Mouse (Mus musculus): Measurements from ENCODE around the gene March8. TPM values are rescaled to one million over a fixed set of nuclear protein-coding genes. Genes with fewer than 3 reads are reported as not detected.
A peak's percentile ranks its signal among the peaks of the same experiment; 100 is the strongest.

Gene March8
- polyA plus RNA-seq, 1 experiment from 2014 or later, result 58.7 TPM

DNA sequence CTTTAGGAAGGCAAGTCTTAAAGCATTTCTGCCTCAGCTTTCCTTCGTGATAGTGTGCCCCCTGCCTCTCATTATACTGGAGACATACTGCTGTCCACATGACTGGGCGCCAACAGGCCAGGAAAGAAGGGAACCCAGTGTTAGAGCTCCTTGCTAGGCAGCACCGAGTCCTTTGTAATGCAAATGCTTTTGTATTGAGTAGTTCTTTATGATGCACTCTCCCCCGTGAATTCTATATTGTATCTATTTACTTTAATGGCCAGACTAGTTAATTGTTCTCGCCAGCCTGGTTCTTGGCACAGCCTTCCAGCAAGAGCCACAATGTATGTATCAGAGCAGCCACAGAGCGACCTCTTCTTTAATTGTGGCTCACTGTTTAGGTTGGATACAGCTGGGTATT is 59.8 kb downstream of the March8 start:
- Histone ChIP-seq H3K4me3 (no peak overlapping the region), H3K4me1 (replicated peaks) (peaks cover 27% of the 10 kb centered on the region), H3K27me3 (no peaks in the 10 kb centered on the region), H3K27ac (replicated peaks) (peak overlapping the region; percentile 70), H3K4me2 (no peak overlapping the region), H3K9me3 (no peaks in the 10 kb centered on the region), H3K9ac (no peak overlapping the region), H3K36me3 (peaks cover 19% of the 10 kb centered on the region)
- WGBS, result 16% methylated on average over 6 of the region's 6 CpGs
- ATAC-seq (ENCODE audit: low read depth), result peak; percentile 82

GRCm38 (mm10) chr6:116398136-116398535 is 60.3 kb downstream of the March8 start:
- Histone ChIP-seq H3K36me3 (peaks cover 22% of the 10 kb centered on the region), H3K9ac (no peak overlapping the region), H3K27ac (replicated peaks) (peak overlapping the region; percentile 70), H3K9me3 (no peaks in the 10 kb centered on the region), H3K27me3 (no peaks in the 10 kb centered on the region), H3K4me2 (no peak overlapping the region), H3K4me3 (no peak overlapping the region), H3K4me1 (replicated peaks) (peaks cover 27% of the 10 kb centered on the region)
- 30% methylated on average over 2 of the region's 2 CpGs for WGBS
- ATAC-seq (ENCODE audit: low read depth), result peak; percentile 44; the same call in 1 of the 2 replicates

DNA sequence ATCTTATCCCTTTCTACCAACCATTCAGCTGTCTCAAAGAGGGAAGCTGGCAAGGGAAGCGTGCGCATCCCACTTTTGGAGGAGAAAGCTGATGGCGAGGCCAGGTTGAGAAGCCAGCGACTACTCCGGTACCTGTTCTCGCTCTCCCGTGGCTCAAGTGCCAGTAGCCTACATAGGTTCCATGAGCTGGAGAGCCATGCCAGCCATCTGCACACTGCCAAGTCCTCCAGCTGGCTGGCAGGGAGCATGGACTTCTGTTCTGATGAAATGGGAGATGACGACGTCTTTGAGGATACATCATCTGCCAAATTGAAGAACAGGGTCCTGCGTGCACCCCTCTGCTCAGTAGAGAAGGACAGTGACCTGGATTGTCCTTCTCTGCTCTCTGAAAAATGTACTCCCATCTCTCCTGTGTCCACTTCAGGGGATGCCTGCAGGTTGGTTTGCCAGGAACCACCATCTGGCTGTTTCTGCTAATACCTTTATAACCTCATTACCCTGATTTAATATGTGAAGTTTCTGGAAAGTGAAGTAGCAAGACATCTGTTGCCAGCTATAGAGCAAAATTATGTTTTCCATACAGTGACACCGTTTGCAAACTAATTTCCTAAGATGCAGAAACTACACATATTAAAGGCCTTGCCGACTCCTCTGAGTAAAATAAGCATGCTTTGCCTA is 64.1 kb downstream of the March8 start:
- ATAC-seq (ENCODE audit: low read depth), result no peak
- H3K4me2 ChIP-seq, result no peak overlapping the region
- H3K4me1 ChIP-seq (replicated peaks), result peaks cover 44% of the 10 kb centered on the region
- H3K27me3 ChIP-seq, result no peaks in the 10 kb centered on the region
- H3K4me3 ChIP-seq, result no peak overlapping the region
- peaks cover 44% of the 10 kb centered on the region for H3K36me3 ChIP-seq
- H3K9me3 ChIP-seq, result no peaks in the 10 kb centered on the region
- no peak overlapping the region for H3K9ac ChIP-seq
- no peak overlapping the region for H3K27ac ChIP-seq (replicated peaks)
- WGBS, result 96% methylated on average over 12 of the region's 12 CpGs

GRCm38 (mm10) chr6:116402426-116402825 is 64.6 kb downstream of the March8 start:
- H3K4me2 ChIP-seq, result no peak overlapping the region
- H3K9ac ChIP-seq, result no peak overlapping the region
- no peak overlapping the region for H3K4me3 ChIP-seq
- ATAC-seq (ENCODE audit: low read depth), result no peak
- peaks cover 38% of the 10 kb centered on the region for H3K4me1 ChIP-seq (replicated peaks)
- no peaks in the 10 kb centered on the region for H3K9me3 ChIP-seq
- no peaks in the 10 kb centered on the region for H3K27me3 ChIP-seq
- H3K36me3 ChIP-seq, result peaks cover 45% of the 10 kb centered on the region
- no peak overlapping the region for H3K27ac ChIP-seq (replicated peaks)
- 94% methylated on average over 3 of the region's 3 CpGs for WGBS

DNA sequence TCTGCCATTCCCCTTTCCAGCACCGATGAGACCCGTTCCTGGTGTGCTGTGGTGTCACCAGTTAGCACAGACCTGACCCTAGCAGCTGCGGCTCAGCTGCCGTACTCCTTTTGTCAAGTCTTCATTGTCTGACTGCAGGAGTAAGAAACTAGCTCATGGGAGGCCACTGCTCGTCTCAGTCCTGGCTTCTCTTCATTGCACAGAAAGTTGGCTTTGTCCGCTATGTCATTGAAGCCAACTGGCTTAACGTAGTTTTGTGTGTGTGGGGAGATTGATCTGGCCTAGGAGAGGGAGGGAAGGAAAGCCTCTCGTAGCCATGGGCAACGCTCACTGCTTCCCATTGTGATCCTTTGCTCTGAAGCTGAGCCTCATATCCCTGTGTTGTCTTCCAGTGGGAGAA is 67.4 kb downstream of the March8 start:
- H3K36me3 ChIP-seq, result peaks cover 61% of the 10 kb centered on the region
- peaks cover 25% of the 10 kb centered on the region for H3K4me1 ChIP-seq (replicated peaks)
- H3K4me2 ChIP-seq, result no peak overlapping the region
- no peak overlapping the region for H3K4me3 ChIP-seq
- ATAC-seq (ENCODE audit: low read depth), result peak; percentile 40; the same call in 1 of the 2 replicates
- 34% methylated on average over 9 of the region's 9 CpGs for WGBS
- H3K27me3 ChIP-seq, result no peaks in the 10 kb centered on the region
- H3K9me3 ChIP-seq, result no peaks in the 10 kb centered on the region
- peak overlapping the region; percentile 23; the same call in 1 of the 2 replicates for H3K27ac ChIP-seq (replicated peaks)
- H3K9ac ChIP-seq, result no peak overlapping the region

DNA sequence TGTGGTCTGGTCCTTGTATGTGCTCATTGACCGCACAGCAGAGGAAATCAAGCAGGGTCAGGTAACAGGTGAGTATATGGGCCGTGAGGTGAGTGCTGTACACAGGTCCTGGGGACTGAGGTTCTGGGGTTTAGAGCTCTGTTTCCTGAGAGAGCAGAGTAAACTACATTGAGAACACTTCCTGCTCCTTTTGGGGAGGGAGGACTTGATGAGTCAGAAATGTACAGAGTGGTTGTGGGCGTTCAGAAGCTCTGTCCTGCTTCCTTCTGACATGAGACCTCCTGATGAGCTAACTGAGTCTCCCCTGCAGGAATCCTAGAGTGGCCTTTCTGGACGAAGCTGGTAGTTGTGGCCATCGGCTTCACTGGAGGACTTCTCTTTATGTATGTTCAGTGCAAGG is 67.9 kb downstream of the March8 start:
- no peaks in the 10 kb centered on the region for H3K27me3 ChIP-seq
- no peak overlapping the region for H3K4me3 ChIP-seq
- H3K36me3 ChIP-seq, result peaks cover 66% of the 10 kb centered on the region
- no peak overlapping the region for H3K9ac ChIP-seq
- H3K4me1 ChIP-seq (replicated peaks), result peaks cover 25% of the 10 kb centered on the region
- H3K4me2 ChIP-seq, result no peak overlapping the region
- H3K27ac ChIP-seq (replicated peaks), result 0 out of 2 replicates have a peak overlapping the region, but pooled peaks have one; percentile 23
- no peak for ATAC-seq (ENCODE audit: low read depth)
- 83% methylated on average over 5 of the region's 5 CpGs for WGBS
- no peaks in the 10 kb centered on the region for H3K9me3 ChIP-seq

DNA sequence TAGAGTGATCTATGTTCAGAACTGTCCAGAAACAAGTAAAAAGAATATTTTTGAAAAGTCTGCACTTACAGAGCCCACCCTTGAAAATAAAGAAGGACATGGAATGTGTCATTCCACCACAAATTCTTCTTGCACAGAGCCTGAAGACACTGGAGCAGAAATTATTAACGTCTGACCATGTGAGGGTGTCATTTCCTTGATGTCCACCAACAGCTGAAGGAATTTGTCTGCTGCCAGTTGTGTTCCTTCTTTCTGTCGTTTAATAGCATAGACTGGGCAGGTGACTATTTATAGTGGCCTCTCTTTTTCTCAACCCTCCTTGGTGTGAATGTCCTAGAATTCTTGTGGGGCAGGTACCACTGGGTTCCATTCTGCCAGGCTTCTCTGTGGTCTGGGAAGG is 68.3 kb downstream of the March8 start:
- Histone ChIP-seq H3K36me3 (peaks cover 62% of the 10 kb centered on the region), H3K27me3 (no peaks in the 10 kb centered on the region), H3K4me2 (no peak overlapping the region), H3K4me3 (no peak overlapping the region), H3K4me1 (replicated peaks) (peaks cover 25% of the 10 kb centered on the region), H3K9ac (no peak overlapping the region), H3K27ac (replicated peaks) (no peak overlapping the region), H3K9me3 (no peaks in the 10 kb centered on the region)
- WGBS, result 84% methylated on average over 2 of the region's 2 CpGs
- no peak for ATAC-seq (ENCODE audit: low read depth)

DNA sequence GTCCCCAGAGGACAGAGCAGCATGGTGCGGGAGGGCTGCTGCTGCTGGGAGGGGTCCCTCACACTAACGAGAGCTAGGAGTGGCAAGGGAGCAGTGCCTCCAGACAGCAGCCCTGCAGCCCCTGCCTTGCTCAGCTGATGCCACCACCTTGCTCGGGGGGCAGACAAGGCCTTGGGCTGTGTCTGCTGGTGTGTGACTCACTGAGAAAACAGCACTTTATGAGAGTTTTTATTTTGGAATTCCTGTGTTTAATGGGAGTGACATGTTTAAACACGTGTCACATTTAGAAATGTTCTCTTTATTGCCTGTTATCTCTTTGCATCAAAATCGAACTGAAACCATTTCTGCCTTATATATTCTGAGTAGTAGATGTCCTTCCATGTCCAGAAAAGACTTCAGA is 68.9 kb downstream of the March8 start:
- Histone ChIP-seq H3K9ac (no peak overlapping the region), H3K4me3 (no peak overlapping the region), H3K36me3 (peaks cover 56% of the 10 kb centered on the region), H3K27me3 (no peaks in the 10 kb centered on the region), H3K4me1 (replicated peaks) (peaks cover 25% of the 10 kb centered on the region), H3K9me3 (no peaks in the 10 kb centered on the region), H3K27ac (replicated peaks) (no peak overlapping the region; the same call in 1 of the 2 replicates), H3K4me2 (no peak overlapping the region)
- no peak for ATAC-seq (ENCODE audit: low read depth)
- 65% methylated on average over 5 of the region's 5 CpGs for WGBS

DNA sequence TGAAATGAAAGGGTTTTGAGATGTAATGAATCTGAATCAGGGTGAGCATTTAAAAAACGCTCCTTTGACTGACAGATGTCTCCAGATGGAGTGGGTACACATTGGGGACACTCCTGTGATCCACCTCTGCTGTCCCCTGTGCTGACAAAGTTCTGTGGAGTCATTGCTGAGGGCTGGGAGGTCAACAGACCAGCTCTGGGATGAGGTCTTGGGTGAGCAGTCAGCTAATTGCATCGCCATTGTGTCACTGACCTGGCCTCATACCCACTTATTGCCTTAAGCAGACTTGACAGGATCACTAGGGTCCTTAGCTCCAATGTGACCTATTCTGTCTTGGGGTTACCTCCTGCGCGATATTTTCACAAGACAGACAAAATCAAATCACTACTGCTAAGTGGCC is 69.4 kb downstream of the March8 start:
- Histone ChIP-seq H3K27ac (replicated peaks) (no peak overlapping the region), H3K4me2 (no peak overlapping the region), H3K9me3 (no peaks in the 10 kb centered on the region), H3K9ac (no peak overlapping the region), H3K4me1 (replicated peaks) (peaks cover 25% of the 10 kb centered on the region), H3K36me3 (peaks cover 53% of the 10 kb centered on the region), H3K27me3 (no peaks in the 10 kb centered on the region), H3K4me3 (no peak overlapping the region)
- ATAC-seq (ENCODE audit: low read depth), result no peak
- WGBS, result 97% methylated on average over 4 of the region's 4 CpGs

- no peak overlapping the region for H3K4me3 ChIP-seq
- 82% methylated on average over 6 of the region's 6 CpGs for WGBS
- no peak overlapping the region for H3K27ac ChIP-seq (replicated peaks)
- no peak for ATAC-seq (ENCODE audit: low read depth)
- no peak overlapping the region for H3K9ac ChIP-seq
- H3K9me3 ChIP-seq, result no peaks in the 10 kb centered on the region
- no peak overlapping the region for H3K4me2 ChIP-seq
- peaks cover 25% of the 10 kb centered on the region for H3K4me1 ChIP-seq (replicated peaks)
- H3K27me3 ChIP-seq, result no peaks in the 10 kb centered on the region
- H3K36me3 ChIP-seq, result peaks cover 51% of the 10 kb centered on the region
These were observed 70.3 kb downstream of the March8 start for GRCm38 (mm10) chr6:116407956-116408657.

DNA sequence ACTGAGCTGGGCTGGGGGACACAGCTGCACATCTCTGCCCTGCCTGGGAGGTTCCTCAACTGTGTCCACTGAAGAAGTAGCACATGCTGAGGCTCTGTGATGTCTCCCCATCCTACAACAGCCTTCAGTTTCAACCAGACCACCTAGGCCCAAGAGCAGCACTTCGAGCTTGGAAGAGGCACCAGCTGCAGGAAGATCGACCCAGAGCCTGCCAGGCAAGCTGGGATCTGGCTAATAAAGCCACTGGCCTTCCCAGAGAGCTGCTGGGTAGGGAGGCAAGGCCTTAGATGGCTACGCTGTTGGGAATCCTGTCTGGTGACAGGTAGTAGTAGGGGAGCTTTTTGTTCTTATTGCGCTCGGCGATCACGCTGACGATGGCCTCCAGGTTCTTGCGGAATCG is 72.6 kb downstream of the March8 start:
- ATAC-seq (ENCODE audit: low read depth), result no peak
- peaks cover 12% of the 10 kb centered on the region for H3K4me1 ChIP-seq (replicated peaks)
- peaks cover 39% of the 10 kb centered on the region for H3K36me3 ChIP-seq
- H3K9me3 ChIP-seq, result no peaks in the 10 kb centered on the region
- no peaks in the 10 kb centered on the region for H3K27me3 ChIP-seq
- 96% methylated on average over 10 of the region's 10 CpGs for WGBS
- no peak overlapping the region for H3K4me2 ChIP-seq
- H3K27ac ChIP-seq (replicated peaks), result no peak overlapping the region
- H3K4me3 ChIP-seq, result no peak overlapping the region
- no peak overlapping the region for H3K9ac ChIP-seq

DNA sequence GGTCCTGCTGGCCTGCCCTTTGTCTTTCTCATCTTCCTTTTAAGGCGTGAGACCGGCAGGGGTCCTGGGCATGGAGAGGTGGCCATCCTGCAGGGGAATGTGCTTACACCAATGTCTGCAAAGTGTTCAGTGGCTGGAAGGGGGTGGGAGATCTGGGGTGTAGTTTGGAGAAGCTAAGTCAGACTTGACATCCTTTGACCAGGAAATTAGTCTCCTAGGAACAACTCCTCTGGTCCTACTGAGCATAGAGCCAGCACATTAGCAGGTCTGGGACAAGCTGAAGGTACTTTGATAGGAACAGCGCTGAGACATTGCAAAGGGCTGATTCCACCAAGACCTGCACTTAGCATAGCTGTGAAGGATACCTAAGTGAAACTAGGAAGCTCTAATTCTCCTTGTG is 73.9 kb downstream of the March8 start:
- Histone ChIP-seq H3K4me1 (replicated peaks) (0 out of 2 replicates have a peak, but pooled peaks cover under 1% of the 10 kb centered on the region), H3K27me3 (no peaks in the 10 kb centered on the region)
- 79% methylated on average over 3 of the region's 3 CpGs for WGBS

More for the DNA sequence above, 73.9 kb downstream of the March8 start:
- peaks cover 29% of the 10 kb centered on the region for H3K36me3 ChIP-seq
- no peak overlapping the region for H3K4me3 ChIP-seq
- no peaks in the 10 kb centered on the region for H3K9me3 ChIP-seq
- no peak for ATAC-seq (ENCODE audit: low read depth)
- no peak overlapping the region for H3K9ac ChIP-seq
- no peak overlapping the region for H3K27ac ChIP-seq (replicated peaks)
- no peak overlapping the region for H3K4me2 ChIP-seq

Data from neural tube, embryonic 13.5 days (tissue).